In genomic region chr1:180194781-180195471, GRCm38 (mm10) we compare ENCODE assay signal across 8 mouse cellular contexts. TPM values are rescaled to one million over a fixed set of nuclear protein-coding genes. Genes with fewer than 3 reads are reported as not detected.
A peak's percentile ranks its signal among the peaks of the same experiment; 100 is the strongest.
DNase-seq lines count a peak whose midpoint lies in the region; ATAC-seq lines count a peak whose summit lies in the region.

No protein-coding gene starts in this region.

- 0 out of 2 replicates have a peak overlapping the region, but pooled peaks have one; percentile 37 for H3K27ac ChIP-seq in intestine, embryonic 15.5 days
- H3K27ac ChIP-seq in liver, embryonic 13.5 days, result peak overlapping the region; percentile 54

- H3K27me3 ChIP-seq in intestine, embryonic 15.5 days (replicated peaks), result no peaks in the 10 kb centered on the region
- H3K27me3 ChIP-seq in liver, embryonic 13.5 days, result no peaks in the 10 kb centered on the region

- peak; percentile 33 for DNase-seq in right cerebral cortex, adult 18-20 months
- DNase-seq in right cerebral cortex, postnatal 14 days, result no peak
- DNase-seq in cerebellum, postnatal 25 days, result peak; percentile 39 to 51
- DNase-seq in liver, embryonic 13.5 days, result peak; percentile 34
- peak; percentile 32 to 35 for DNase-seq in thymus, adult 18-20 months

- peak overlapping the region; percentile 64 for H3K9ac ChIP-seq in intestine, embryonic 15.5 days
- H3K9ac ChIP-seq in liver, embryonic 13.5 days, result peak overlapping the region; percentile 74

- ATAC-seq in granulocyte monocyte progenitor cell, adult 5-6 weeks (replicated peaks; ENCODE audit: poor library complexity, severe bottlenecking), result peak; percentile 51
- ATAC-seq in intestine, embryonic 15.5 days, result peak; percentile 65
- peak; percentile 5; the same call in 1 of the 2 replicates for ATAC-seq in liver, embryonic 13.5 days (ENCODE audit: low read depth)
- peak; percentile 21; the same call in 1 of the 2 replicates for ATAC-seq in monocyte, adult 5-6 weeks (replicated peaks; ENCODE audit: insufficient number of reproducible peaks, low FRiP score, low TSS enrichment, poor library complexity, severe bottlenecking)

- H3K4me2 ChIP-seq in intestine, embryonic 15.5 days (replicated peaks), result peak overlapping the region; percentile 95
- H3K4me2 ChIP-seq in liver, embryonic 13.5 days, result peak overlapping the region; percentile 96

- 18% methylated on average over 9 of the region's 9 CpGs for WGBS in intestine, embryonic 15.5 days
- 13% methylated on average over 9 of the region's 9 CpGs for WGBS in liver, embryonic 13.5 days (ENCODE audit: insufficient replicate concordance)

- H3K9me3 ChIP-seq in intestine, embryonic 15.5 days, result no peaks in the 10 kb centered on the region
- H3K9me3 ChIP-seq in liver, embryonic 13.5 days (replicated peaks), result no peaks in the 10 kb centered on the region

- no peaks in the 10 kb centered on the region for H3K36me3 ChIP-seq in intestine, embryonic 15.5 days
- H3K36me3 ChIP-seq in liver, embryonic 13.5 days, result no peaks in the 10 kb centered on the region

- peaks cover 13% of the 10 kb centered on the region for H3K4me1 ChIP-seq in intestine, embryonic 15.5 days (replicated peaks)
- peaks cover 34% of the 10 kb centered on the region for H3K4me1 ChIP-seq in liver, embryonic 13.5 days (replicated peaks)

- H3K4me3 ChIP-seq in intestine, embryonic 15.5 days (replicated peaks), result peak overlapping the region; percentile 75
- peak overlapping the region; percentile 72 for H3K4me3 ChIP-seq in liver, embryonic 13.5 days (replicated peaks)

RNA-seq across cellular contexts. Expression of gene Coq8a, which starts 4.5 kb away (rescaled TPM):
- total RNA-seq in granulocyte monocyte progenitor cell, adult 5-6 weeks (2014; fragmentation: Nextera tagmentation), result 3.2 and 6.9 TPM in 2 replicates
- total RNA-seq in granulocyte monocyte progenitor cell, adult 5-6 weeks (2017), result 9.1 and 11.3 TPM in 2 replicates
- polyA plus RNA-seq in intestine, embryonic 15.5 days (2015; fragmentation: Nextera tagmentation; extraction: Ambion mirVana), result 20.4 and 22.1 TPM in 2 replicates
- polyA plus RNA-seq in liver, embryonic 13.5 days (2015; fragmentation: Nextera tagmentation; extraction: Ambion mirVana), result 6.7 and 8.6 TPM in 2 replicates
- 7.4 to 10.1 TPM (median 9.0 TPM) in 3 replicates for total RNA-seq in monocyte, adult 5-6 weeks (2017)

Comparison
In these comparisons a context has a peak if more than half of its experiments do, and no peak if none do; other contexts are left out.
1. ATAC-seq: peak in every context shown above with its lines; median percentile 65 in intestine, embryonic 15.5 days; 51 in granulocyte monocyte progenitor cell, adult 5-6 weeks; 21 in monocyte, adult 5-6 weeks; 5 in liver, embryonic 13.5 days.